Mouse (Mus musculus) megakaryocyte-erythroid progenitor cell, adult 5 weeks (primary cell): ENCODE results near the gene Cfl2. TPM values are rescaled to one million over a fixed set of nuclear protein-coding genes. Genes with fewer than 3 reads are reported as not detected.

Source experiments
- polyA plus RNA-seq: library from polyadenylated mRNA; stranded (reverse); fragments of >175 nt; gene quantifications from 2 replicates; pipeline ENCODE4 v1.2.3, GENCODE M21; 2012

The Cfl2 gene
- polyA plus RNA-seq, result 3.1 and 3.4 TPM in 2 replicates

GRCm38 (mm10) chr12:54862606-54863535, at the start of gene Cfl2:
Gene Cfl2, minus strand, starts transcription at chr12:54862877.

Other genes with a start within 250 kb of the Cfl2 start
- gene Sptssa, start 206.3 kb downstream of the Cfl2 start, polyA plus RNA-seq, result 26.8 and 28.4 TPM in 2 replicates
- 56.5 and 87.7 TPM in 2 replicates for gene Eapp, start 167.0 kb downstream of the Cfl2 start, polyA plus RNA-seq
- gene Snx6, start 67.2 kb downstream of the Cfl2 start, polyA plus RNA-seq, result 11.4 and 11.9 TPM in 2 replicates
- 0.70 and 0.71 TPM in 2 replicates for gene Gm20403, start 123.7 kb upstream of the Cfl2 start, polyA plus RNA-seq
- gene Baz1a, start 151.5 kb upstream of the Cfl2 start, polyA plus RNA-seq, result 30.5 and 32.0 TPM in 2 replicates
- gene 2700097O09Rik, start 217.2 kb upstream of the Cfl2 start, polyA plus RNA-seq, result 0.37 and 1.0 TPM in 2 replicates
- gene Srp54a, start 217.4 kb upstream of the Cfl2 start, polyA plus RNA-seq, result 23.1 and 32.8 TPM in 2 replicates